ENCODE assay signal across 8 mouse cellular contexts in genomic region chr13:67637294-67638007, GRCm38 (mm10). TPM values are rescaled to one million over a fixed set of nuclear protein-coding genes. Genes with fewer than 3 reads are reported as not detected.
DNase-seq lines count a peak whose midpoint lies in the region; ATAC-seq lines count a peak whose summit lies in the region.

Gene Gm49345 (minus strand): TSS chr13:67637769.
Gene Zfp729a (minus strand): TSS chr13:67637791.

- H3K27ac ChIP-seq in brown adipose tissue, adult 24 weeks (replicated peaks; ENCODE audit: low read depth, low read length): peak within 1 kb of the TSS; percentile 71
- H3K27ac ChIP-seq in heart, embryonic 13.5 days (replicated peaks): peak within 1 kb of the TSS; percentile 58
- peak within 1 kb of the TSS; percentile 36; the same call in 1 of the 2 replicates for H3K27ac ChIP-seq in liver, embryonic 12.5 days
- H3K27ac ChIP-seq in stomach, embryonic 15.5 days: peak within 1 kb of the TSS; percentile 68

- DNase-seq in CD4-positive, CD25-positive, alpha-beta regulatory T cell, adult 2 months (ENCODE audit: low read depth, low spot score): peak; percentile 93
- peak; percentile 63 for DNase-seq in fat pad, adult 2 months (ENCODE audit: extremely low read depth, low read depth, low spot score)
- peak; percentile 91 for DNase-seq in kidney, postnatal 10 days
- DNase-seq in natural killer cell, adult 2 months (ENCODE audit: low spot score in 2 of 2): peak; percentile 76 to 84

- no peaks in the 10 kb centered on the region for H3K27me3 ChIP-seq in heart, embryonic 13.5 days (replicated peaks)
- H3K27me3 ChIP-seq in liver, embryonic 12.5 days (replicated peaks): no peaks in the 10 kb centered on the region
- H3K27me3 ChIP-seq in stomach, embryonic 15.5 days (replicated peaks): no peaks in the 10 kb centered on the region

- WGBS in heart, embryonic 13.5 days: under 1% methylated on average over 19 of the region's 19 CpGs
- under 1% methylated on average over 19 of the region's 19 CpGs for WGBS in liver, embryonic 12.5 days (ENCODE audit: insufficient replicate concordance)
- WGBS in stomach, embryonic 15.5 days: under 1% methylated on average over 19 of the region's 19 CpGs

- peak within 1 kb of the TSS; percentile 70 for H3K4me2 ChIP-seq in heart, embryonic 13.5 days
- H3K4me2 ChIP-seq in liver, embryonic 12.5 days: peak within 1 kb of the TSS; percentile 64
- H3K4me2 ChIP-seq in stomach, embryonic 15.5 days: peak within 1 kb of the TSS; percentile 53

- peak within 1 kb of the TSS; percentile 85 for H3K4me3 ChIP-seq in brown adipose tissue, adult 24 weeks (ENCODE audit: insufficient read depth, low read depth, low read length)
- peak within 1 kb of the TSS; percentile 93 for H3K4me3 ChIP-seq in heart, embryonic 13.5 days
- peak within 1 kb of the TSS; percentile 86 for H3K4me3 ChIP-seq in liver, embryonic 12.5 days
- peak within 1 kb of the TSS; percentile 94 for H3K4me3 ChIP-seq in stomach, embryonic 15.5 days (replicated peaks)

- no peaks in the 10 kb centered on the region for H3K9me3 ChIP-seq in heart, embryonic 13.5 days
- no peaks in the 10 kb centered on the region for H3K9me3 ChIP-seq in liver, embryonic 12.5 days (replicated peaks)
- H3K9me3 ChIP-seq in stomach, embryonic 15.5 days: no peaks in the 10 kb centered on the region

- ATAC-seq in heart, embryonic 13.5 days (ENCODE audit: extremely low read depth, insufficient number of reproducible peaks, low FRiP score, low TSS enrichment): peak; percentile 92
- peak; percentile 95 for ATAC-seq in liver, embryonic 12.5 days
- peak; percentile 98 for ATAC-seq in stomach, embryonic 15.5 days (ENCODE audit: insufficient read depth, low FRiP score, low read depth)

- no peaks in the 10 kb centered on the region for H3K4me1 ChIP-seq in brown adipose tissue, adult 24 weeks (ENCODE audit: control insufficient read depth, insufficient read depth, insufficient read length, low read length)
- peaks cover 6% of the 10 kb centered on the region for H3K4me1 ChIP-seq in heart, embryonic 13.5 days
- peaks cover 5% of the 10 kb centered on the region for H3K4me1 ChIP-seq in liver, embryonic 12.5 days
- H3K4me1 ChIP-seq in stomach, embryonic 15.5 days: no peaks in the 10 kb centered on the region

- H3K9ac ChIP-seq in heart, embryonic 13.5 days: peak within 1 kb of the TSS; percentile 89
- peak within 1 kb of the TSS; percentile 81 for H3K9ac ChIP-seq in liver, embryonic 12.5 days
- peak within 1 kb of the TSS; percentile 68 for H3K9ac ChIP-seq in stomach, embryonic 15.5 days

- H3K36me3 ChIP-seq in heart, embryonic 13.5 days: 0 out of 2 replicates have a peak, but pooled peaks cover 3% of the 10 kb centered on the region
- H3K36me3 ChIP-seq in liver, embryonic 12.5 days: no peaks in the 10 kb centered on the region
- H3K36me3 ChIP-seq in stomach, embryonic 15.5 days: no peaks in the 10 kb centered on the region

RNA-seq across cellular contexts. Expression of gene Gm49345, which starts in this region (rescaled TPM):
- 1.7 TPM in 1 of 2 replicates, not detected in the other for polyA plus RNA-seq in brown adipose tissue, adult 24 weeks (2012; ENCODE audit: insufficient read depth, insufficient read length, missing spikeins)
- polyA plus RNA-seq in heart, embryonic 13.5 days (2015; fragmentation: Nextera tagmentation; extraction: Ambion mirVana): 0.29 TPM in 1 of 2 replicates, not detected in the other
- not detected in 2 replicates for polyA plus RNA-seq in liver, embryonic 12.5 days (2016; fragmentation: Nextera tagmentation; extraction: Ambion mirVana)
- polyA plus RNA-seq in stomach, embryonic 15.5 days (2015; fragmentation: Nextera tagmentation; extraction: Ambion mirVana): 0.26 TPM in 1 of 2 replicates, not detected in the other

RNA-seq across cellular contexts. Expression of gene Zfp729a, which starts in this region (rescaled TPM):
- 2.0 and 3.9 TPM in 2 replicates for polyA plus RNA-seq in brown adipose tissue, adult 24 weeks (2012; ENCODE audit: insufficient read depth, insufficient read length, missing spikeins)
- polyA plus RNA-seq in heart, embryonic 13.5 days (2015; fragmentation: Nextera tagmentation; extraction: Ambion mirVana): 1.1 and 1.8 TPM in 2 replicates
- 0.94 and 1.1 TPM in 2 replicates for polyA plus RNA-seq in liver, embryonic 12.5 days (2016; fragmentation: Nextera tagmentation; extraction: Ambion mirVana)
- 2.4 and 2.7 TPM in 2 replicates for polyA plus RNA-seq in stomach, embryonic 15.5 days (2015; fragmentation: Nextera tagmentation; extraction: Ambion mirVana)

Comparison
In these comparisons a context has a peak if more than half of its experiments do, and no peak if none do; other contexts are left out.
1. Peak in every context shown above with its lines: DNase-seq, ATAC-seq, H3K4me3 ChIP-seq and H3K27ac ChIP-seq.